Mouse (Mus musculus): ENCODE data around the gene AA986860.

DNA sequence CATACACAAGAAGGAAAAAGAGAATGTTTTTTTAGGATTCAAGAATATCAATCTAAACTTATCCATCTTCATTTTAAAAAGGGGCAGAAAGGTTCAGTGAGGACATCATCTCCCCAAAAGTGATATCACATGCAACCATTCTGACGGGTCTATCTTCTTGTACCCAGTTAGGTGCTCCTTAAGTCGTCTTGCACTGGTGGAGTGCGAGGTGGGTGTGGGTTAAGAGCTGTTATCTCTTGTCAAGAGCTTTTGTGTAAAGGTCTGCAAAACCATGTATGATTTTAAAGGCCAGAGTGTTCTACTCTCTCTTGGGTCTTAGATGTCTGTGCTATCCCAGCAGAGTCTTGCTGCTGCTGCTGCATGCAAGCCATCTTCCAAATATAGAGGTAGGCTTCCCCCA, 15.0 kb downstream of the AA986860 start:
- no peak for TF ChIP-seq MAFK (IDR thresholded peaks at IDR 0.05; ENCODE audit: insufficient read depth, low read depth, low read length)
- no peak for TF ChIP-seq CHD2 (IDR thresholded peaks at IDR 0.05; ENCODE audit: low read depth, low read length)
- no peak for TF ChIP-seq ZNF384 (IDR thresholded peaks at IDR 0.05; ENCODE audit: low read depth, low read length)
- no peak for TF ChIP-seq ZC3H11A (IDR thresholded peaks at IDR 0.05; ENCODE audit: borderline replicate concordance, low read depth, low read length)
